Mouse (Mus musculus): ENCODE results near the gene Slc16a9. TPM values are rescaled to one million over a fixed set of nuclear protein-coding genes. Genes with fewer than 3 reads are reported as not detected.
A peak's percentile ranks its signal among the peaks of the same experiment; 100 is the strongest.

The Slc16a9 gene
- polyA plus RNA-seq, 1 experiment from 2014 or later = 0.32 TPM

DNA sequence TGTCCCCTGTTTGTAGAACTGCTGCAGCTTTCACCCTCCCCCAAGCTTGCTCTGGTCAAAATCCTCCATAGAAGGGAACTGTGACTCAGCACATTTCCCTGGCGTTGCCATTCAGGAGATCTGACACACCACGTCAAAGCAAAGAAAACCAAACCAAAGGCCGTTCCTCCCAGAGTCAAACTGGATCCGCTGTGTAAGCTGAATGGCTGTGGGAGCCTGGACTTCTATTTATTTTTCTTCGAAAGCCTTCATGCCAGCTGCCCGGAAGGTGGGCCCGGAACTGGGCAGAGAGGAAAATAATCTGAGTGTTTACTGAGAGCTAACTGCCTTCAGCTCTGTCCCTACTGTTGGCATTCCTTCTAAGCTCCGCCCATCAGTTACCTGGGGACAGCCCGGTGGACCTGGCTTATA is 42.9 kb downstream of the Slc16a9 start:
- DNase-seq (ENCODE audit: low spot score) (peak; percentile 31), ATAC-seq (ENCODE audit: low FRiP score) (no peak)
- Histone ChIP-seq H3K27me3 (ENCODE audit: control insufficient read depth, insufficient read depth, low read length) (no peaks in the 10 kb centered on the region), H3K4me1 (replicated peaks; ENCODE audit: control insufficient read depth, insufficient read depth, low read length) (no peaks in the 10 kb centered on the region), H3K9ac (ENCODE audit: low read depth, low read length) (no peak overlapping the region), H3K27ac (ENCODE audit: low read depth, low read length) (no peak overlapping the region), H3K4me3 (ENCODE audit: low read depth, low read length) (no peak overlapping the region), H3K4me2 (replicated peaks; ENCODE audit: low read depth, low read length) (no peak overlapping the region), H3K9me3 (ENCODE audit: control insufficient read depth, low read length) (no peaks in the 10 kb centered on the region), H3K36me3 (ENCODE audit: control insufficient read depth, insufficient read depth, low read length) (no peaks in the 10 kb centered on the region)
- 38% methylated on average over 9 of the region's 9 CpGs for WGBS

DNA sequence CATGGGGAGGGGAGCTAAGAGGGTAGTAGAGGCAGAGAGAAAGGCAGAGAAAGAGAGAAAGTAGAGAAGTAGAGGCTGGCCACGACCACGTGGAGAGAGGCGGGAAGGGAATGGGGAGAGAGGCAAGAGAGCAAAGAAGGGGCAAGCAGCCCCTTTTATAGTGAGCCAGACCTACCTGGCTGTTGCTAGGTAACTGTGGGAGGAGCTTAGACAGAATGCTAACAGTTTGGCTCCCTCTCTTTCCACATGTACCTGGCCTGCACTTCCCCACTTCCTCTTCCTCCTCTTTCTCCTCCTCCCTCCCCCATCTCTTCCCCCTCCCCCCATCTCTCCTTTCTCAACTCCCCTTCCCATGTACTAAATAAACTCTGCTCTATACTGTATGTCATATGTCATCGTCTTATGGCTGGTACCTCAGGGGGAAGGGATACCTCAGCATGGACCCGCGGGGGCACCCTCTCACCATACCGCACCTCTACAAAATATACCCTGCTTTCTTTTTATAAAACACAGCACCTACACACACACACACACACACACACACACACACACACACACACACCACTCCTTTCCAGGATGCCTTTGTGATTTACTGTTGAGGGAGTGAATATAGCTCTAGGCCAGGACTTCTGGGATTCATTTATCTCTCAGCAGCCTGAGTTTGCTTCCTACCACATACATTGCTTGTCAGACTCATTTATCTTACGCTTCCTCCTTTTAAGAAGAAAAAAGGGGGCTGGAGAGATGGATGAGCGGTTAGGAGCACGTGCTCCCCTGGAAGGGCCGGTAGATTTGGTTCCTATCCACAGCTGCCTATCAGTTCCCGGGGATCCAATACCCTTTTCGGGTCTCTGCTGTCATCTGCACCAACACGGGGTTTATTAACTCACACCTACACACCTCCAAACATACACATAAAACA is 43.8 kb downstream of the Slc16a9 start:
- H3K9ac ChIP-seq (ENCODE audit: low read depth, low read length) = no peak overlapping the region
- WGBS = 66% methylated on average over 14 of the region's 14 CpGs
- no peaks in the 10 kb centered on the region for H3K27me3 ChIP-seq (ENCODE audit: control insufficient read depth, insufficient read depth, low read length)
- no peaks in the 10 kb centered on the region for H3K36me3 ChIP-seq (ENCODE audit: control insufficient read depth, insufficient read depth, low read length)
- ATAC-seq (ENCODE audit: low FRiP score) = peak; percentile 25; the same call in 1 of the 2 replicates
- H3K27ac ChIP-seq (ENCODE audit: low read depth, low read length) = no peak overlapping the region
- no peak overlapping the region for H3K4me2 ChIP-seq (replicated peaks; ENCODE audit: low read depth, low read length)
- no peaks in the 10 kb centered on the region for H3K9me3 ChIP-seq (ENCODE audit: control insufficient read depth, low read length)
- H3K4me3 ChIP-seq (ENCODE audit: low read depth, low read length) = no peak overlapping the region
- no peak for DNase-seq (ENCODE audit: low spot score)
- no peaks in the 10 kb centered on the region for H3K4me1 ChIP-seq (replicated peaks; ENCODE audit: control insufficient read depth, insufficient read depth, low read length)

DNA sequence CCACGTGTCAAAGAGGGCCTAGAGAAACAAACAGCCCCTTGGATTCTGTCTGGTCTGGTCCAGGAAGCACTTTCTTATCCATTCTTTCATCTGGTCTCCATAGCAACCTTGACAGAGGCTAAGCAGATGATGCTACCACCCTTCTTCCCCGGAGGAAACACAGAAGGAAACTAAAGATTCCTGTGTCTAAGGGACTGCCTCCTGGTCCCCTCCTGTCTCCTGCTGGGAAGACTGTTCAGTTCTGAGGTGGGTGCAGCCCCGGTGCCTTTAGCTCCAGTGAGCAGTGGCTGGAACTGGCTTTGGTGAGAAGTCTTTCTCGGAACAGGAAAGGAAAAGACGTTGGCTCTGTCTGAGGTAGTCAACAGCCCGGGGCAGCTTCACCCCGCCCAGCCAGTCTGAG is 47.1 kb downstream of the Slc16a9 start:
- 25% methylated on average over 7 of the region's 7 CpGs for WGBS
- Histone ChIP-seq H3K27me3 (ENCODE audit: control insufficient read depth, insufficient read depth, low read length) (no peaks in the 10 kb centered on the region), H3K27ac (ENCODE audit: low read depth, low read length) (no peak overlapping the region), H3K4me3 (ENCODE audit: low read depth, low read length) (no peak overlapping the region), H3K4me1 (replicated peaks; ENCODE audit: control insufficient read depth, insufficient read depth, low read length) (no peaks in the 10 kb centered on the region), H3K4me2 (replicated peaks; ENCODE audit: low read depth, low read length) (no peak overlapping the region), H3K9me3 (ENCODE audit: control insufficient read depth, low read length) (no peaks in the 10 kb centered on the region), H3K9ac (ENCODE audit: low read depth, low read length) (no peak overlapping the region), H3K36me3 (ENCODE audit: control insufficient read depth, insufficient read depth, low read length) (no peaks in the 10 kb centered on the region)
- no peak for ATAC-seq (ENCODE audit: low FRiP score)
- DNase-seq (ENCODE audit: low spot score) = no peak

DNA sequence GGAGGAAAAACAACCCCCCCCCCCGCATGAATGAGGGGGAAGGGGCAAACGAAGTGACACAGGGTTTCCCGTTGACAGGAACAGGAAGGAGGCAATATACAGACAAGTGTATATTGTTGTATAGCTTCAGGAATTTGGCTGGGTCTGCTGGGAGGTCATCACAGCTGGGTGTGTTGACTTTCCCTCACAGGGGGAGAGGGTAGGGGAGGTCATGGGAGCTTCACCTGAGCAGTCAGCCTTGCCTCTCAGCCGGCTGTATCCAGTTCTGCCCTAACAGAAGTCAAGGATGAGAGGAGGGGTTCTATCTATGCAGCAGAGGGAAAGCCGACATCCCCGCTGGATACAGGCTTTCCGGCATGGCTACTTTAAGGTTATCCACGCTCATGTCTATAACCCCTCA is 49.2 kb downstream of the Slc16a9 start:
- Histone ChIP-seq H3K4me3 (ENCODE audit: low read depth, low read length) (no peak overlapping the region), H3K9me3 (ENCODE audit: control insufficient read depth, low read length) (no peaks in the 10 kb centered on the region), H3K4me2 (replicated peaks; ENCODE audit: low read depth, low read length) (no peak overlapping the region), H3K27me3 (ENCODE audit: control insufficient read depth, insufficient read depth, low read length) (no peaks in the 10 kb centered on the region), H3K27ac (ENCODE audit: low read depth, low read length) (no peak overlapping the region), H3K9ac (ENCODE audit: low read depth, low read length) (no peak overlapping the region), H3K4me1 (replicated peaks; ENCODE audit: control insufficient read depth, insufficient read depth, low read length) (no peaks in the 10 kb centered on the region), H3K36me3 (ENCODE audit: control insufficient read depth, insufficient read depth, low read length) (no peaks in the 10 kb centered on the region)
- DNase-seq (ENCODE audit: low spot score) = no peak
- ATAC-seq (ENCODE audit: low FRiP score) = no peak
- 52% methylated on average over 8 of the region's 8 CpGs for WGBS

DNA sequence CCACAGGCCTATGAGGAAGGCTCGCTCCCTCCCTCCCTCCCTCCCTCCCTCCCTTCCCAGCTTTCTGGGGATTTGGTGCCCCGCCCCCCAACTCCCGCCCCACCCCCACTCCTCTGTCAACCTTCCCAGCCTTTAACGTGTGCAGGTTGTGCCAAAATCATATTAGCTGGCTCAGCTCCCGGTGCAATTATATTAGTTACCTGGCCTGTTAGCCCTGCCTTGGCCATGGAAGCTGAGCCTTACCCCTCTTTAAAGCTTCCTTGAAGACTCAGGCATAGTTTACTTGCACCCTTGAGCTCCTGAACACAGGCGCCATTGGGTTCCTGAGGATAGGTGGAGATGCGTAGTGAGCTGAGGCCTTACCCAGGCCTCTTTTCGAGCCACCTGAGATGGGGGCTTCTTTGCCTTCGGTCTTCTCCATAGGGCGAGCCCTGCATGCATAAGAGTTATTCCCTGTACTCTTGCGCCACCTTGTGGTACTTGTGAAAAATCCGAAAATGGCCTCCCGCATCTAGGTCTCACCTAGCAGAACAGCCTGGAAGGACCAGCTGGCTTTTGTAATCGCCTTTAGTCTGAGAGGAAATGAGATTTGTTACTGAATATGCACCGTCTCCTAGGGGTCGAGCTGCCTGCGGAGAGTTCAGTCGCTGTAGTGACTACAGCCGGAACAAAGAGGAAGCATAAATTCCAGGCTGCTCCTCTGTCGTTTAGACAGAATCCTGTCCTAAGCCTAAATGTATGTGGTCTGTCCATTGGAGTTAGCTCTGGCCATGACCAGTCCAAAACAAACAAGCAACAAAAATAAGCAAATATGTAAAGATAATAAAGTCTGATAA is 51.8 kb downstream of the Slc16a9 start:
- Histone ChIP-seq H3K9me3 (ENCODE audit: control insufficient read depth, low read length) (no peaks in the 10 kb centered on the region), H3K9ac (ENCODE audit: low read depth, low read length) (0 out of 2 replicates have a peak overlapping the region, but pooled peaks have one; percentile 34), H3K4me2 (replicated peaks; ENCODE audit: low read depth, low read length) (no peak overlapping the region), H3K4me1 (replicated peaks; ENCODE audit: control insufficient read depth, insufficient read depth, low read length) (no peaks in the 10 kb centered on the region), H3K36me3 (ENCODE audit: control insufficient read depth, insufficient read depth, low read length) (no peaks in the 10 kb centered on the region), H3K27me3 (ENCODE audit: control insufficient read depth, insufficient read depth, low read length) (no peaks in the 10 kb centered on the region), H3K27ac (ENCODE audit: low read depth, low read length) (no peak overlapping the region), H3K4me3 (ENCODE audit: low read depth, low read length) (no peak overlapping the region)
- ATAC-seq (ENCODE audit: low FRiP score) (peak; percentile 80), DNase-seq (ENCODE audit: low spot score) (peak; percentile 94)
- WGBS = 9% methylated on average over 18 of the region's 20 CpGs

DNA sequence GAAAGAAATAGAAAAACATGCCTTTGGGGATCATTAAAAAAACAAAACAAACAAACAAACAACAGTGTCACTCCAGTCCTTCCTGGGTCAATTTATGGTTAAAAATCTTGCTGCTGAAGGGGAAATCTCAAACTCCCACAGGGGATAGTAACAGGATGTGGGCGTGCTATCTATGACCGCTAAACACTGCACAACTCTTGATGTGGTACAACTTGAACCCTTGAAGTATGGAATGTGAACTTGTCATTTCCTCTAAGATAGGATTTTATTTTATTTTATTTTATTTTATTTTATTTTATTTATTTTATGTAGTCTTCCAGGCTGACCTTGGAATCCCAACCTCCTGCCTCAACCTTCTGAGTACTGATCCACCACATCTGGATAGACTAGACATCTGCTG is 54.2 kb downstream of the Slc16a9 start:
- H3K27ac ChIP-seq (ENCODE audit: low read depth, low read length) = no peak overlapping the region
- no peak overlapping the region for H3K4me2 ChIP-seq (replicated peaks; ENCODE audit: low read depth, low read length)
- H3K9ac ChIP-seq (ENCODE audit: low read depth, low read length) = no peak overlapping the region
- no peaks in the 10 kb centered on the region for H3K9me3 ChIP-seq (ENCODE audit: control insufficient read depth, low read length)
- DNase-seq (ENCODE audit: low spot score) (no peak), ATAC-seq (ENCODE audit: low FRiP score) (no peak)
- WGBS = 82% methylated on average over 2 of the region's 2 CpGs
- H3K27me3 ChIP-seq (ENCODE audit: control insufficient read depth, insufficient read depth, low read length) = no peaks in the 10 kb centered on the region
- no peaks in the 10 kb centered on the region for H3K4me1 ChIP-seq (replicated peaks; ENCODE audit: control insufficient read depth, insufficient read depth, low read length)
- no peaks in the 10 kb centered on the region for H3K36me3 ChIP-seq (ENCODE audit: control insufficient read depth, insufficient read depth, low read length)
- H3K4me3 ChIP-seq (ENCODE audit: low read depth, low read length) = no peak overlapping the region

DNA sequence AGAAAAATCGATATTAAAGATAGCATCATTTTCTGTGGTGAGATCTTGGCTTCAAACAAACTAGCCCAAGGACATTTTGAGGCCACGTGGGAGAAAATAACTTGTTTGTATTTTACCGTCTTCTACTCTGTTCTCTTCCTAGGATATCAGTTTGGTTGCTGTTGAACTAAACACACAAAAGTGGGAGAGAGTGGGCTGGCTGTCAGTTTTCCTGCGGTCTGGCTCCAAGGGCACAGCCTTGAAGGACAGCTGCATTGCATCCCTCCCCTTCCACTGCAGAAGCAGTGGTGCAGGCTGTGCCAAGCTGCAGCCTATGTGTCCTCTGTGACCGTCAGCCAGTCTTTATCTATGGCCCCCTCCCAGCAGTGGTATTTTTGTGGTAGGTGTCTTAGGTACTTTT is 54.8 kb downstream of the Slc16a9 start:
- no peaks in the 10 kb centered on the region for H3K9me3 ChIP-seq (ENCODE audit: control insufficient read depth, low read length)
- no peaks in the 10 kb centered on the region for H3K36me3 ChIP-seq (ENCODE audit: control insufficient read depth, insufficient read depth, low read length)
- no peak overlapping the region for H3K4me3 ChIP-seq (ENCODE audit: low read depth, low read length)
- ATAC-seq (ENCODE audit: low FRiP score) = no peak
- H3K27me3 ChIP-seq (ENCODE audit: control insufficient read depth, insufficient read depth, low read length) = no peaks in the 10 kb centered on the region
- no peak for DNase-seq (ENCODE audit: low spot score)
- 60% methylated on average over 5 of the region's 5 CpGs for WGBS
- H3K9ac ChIP-seq (ENCODE audit: low read depth, low read length) = no peak overlapping the region
- H3K27ac ChIP-seq (ENCODE audit: low read depth, low read length) = no peak overlapping the region
- no peaks in the 10 kb centered on the region for H3K4me1 ChIP-seq (replicated peaks; ENCODE audit: control insufficient read depth, insufficient read depth, low read length)
- no peak overlapping the region for H3K4me2 ChIP-seq (replicated peaks; ENCODE audit: low read depth, low read length)

DNA sequence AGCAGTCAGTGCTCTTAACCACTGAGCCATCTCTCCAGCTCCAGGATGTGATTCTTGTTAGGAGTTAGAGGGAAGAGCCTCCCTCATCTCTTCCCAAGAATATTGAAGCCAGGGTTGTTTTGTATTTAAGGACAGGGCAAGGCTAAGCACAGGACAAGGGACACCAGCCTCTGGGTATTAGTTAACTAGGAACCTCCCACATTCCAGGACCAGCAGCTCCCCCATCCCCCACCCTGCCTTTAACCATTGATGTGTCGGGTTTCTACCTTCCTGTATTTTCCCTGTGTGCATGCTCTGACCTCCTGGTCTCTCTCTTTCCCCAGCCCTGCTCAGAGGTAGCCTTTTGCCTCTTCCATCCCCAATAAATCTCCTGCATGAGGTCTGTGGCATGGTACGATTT is 56.3 kb downstream of the Slc16a9 start:
- WGBS = 52% methylated on average over 2 of the region's 2 CpGs

More for the DNA sequence above, 56.3 kb downstream of the Slc16a9 start:
- ATAC-seq (ENCODE audit: low FRiP score) (no peak), DNase-seq (ENCODE audit: low spot score) (no peak)
- Histone ChIP-seq H3K4me1 (replicated peaks; ENCODE audit: control insufficient read depth, insufficient read depth, low read length) (no peaks in the 10 kb centered on the region), H3K27ac (ENCODE audit: low read depth, low read length) (no peak overlapping the region), H3K4me3 (ENCODE audit: low read depth, low read length) (no peak overlapping the region), H3K9ac (ENCODE audit: low read depth, low read length) (no peak overlapping the region), H3K4me2 (replicated peaks; ENCODE audit: low read depth, low read length) (no peak overlapping the region), H3K27me3 (ENCODE audit: control insufficient read depth, insufficient read depth, low read length) (no peaks in the 10 kb centered on the region), H3K36me3 (ENCODE audit: control insufficient read depth, insufficient read depth, low read length) (no peaks in the 10 kb centered on the region), H3K9me3 (ENCODE audit: control insufficient read depth, low read length) (no peaks in the 10 kb centered on the region)

All from hindbrain, embryonic 11.5 days (tissue).